Mouse (Mus musculus): ENCODE results near the gene Alpk3. TPM values are rescaled to one million over a fixed set of nuclear protein-coding genes. Genes with fewer than 3 reads are reported as not detected.
"Not testable (repeated sequence)": the region's sequence is repeated elsewhere in the genome, so short reads cannot be mapped to it uniquely, and the experiment has no call there.

Gene Alpk3
- polyA plus RNA-seq, 2 experiments: 3.5 to 3.9 TPM

- no peaks in the 10 kb centered on the region for H3K36me3 ChIP-seq (ENCODE audit: control insufficient read depth, insufficient read depth, low read length)
- peak overlapping the region; percentile 6 for H3K4me3 ChIP-seq (replicated peaks; ENCODE audit: low read length)
- H3K9me3 ChIP-seq (ENCODE audit: control insufficient read depth, low read length): no peaks in the 10 kb centered on the region
- peaks cover 22% of the 10 kb centered on the region for H3K4me1 ChIP-seq (ENCODE audit: control insufficient read depth, insufficient read depth, low read length)
- H3K27ac ChIP-seq (replicated peaks; ENCODE audit: low read depth, low read length): peak overlapping the region; percentile 70
- no peaks in the 10 kb centered on the region for H3K27me3 ChIP-seq (ENCODE audit: control insufficient read depth, insufficient read depth, low read length)
- peak overlapping the region; percentile 32 for H3K4me2 ChIP-seq (replicated peaks; ENCODE audit: low read depth, low read length, severe bottlenecking)
- WGBS: 8% methylated on average over 9 of the region's 9 CpGs
- H3K9ac ChIP-seq (ENCODE audit: low read depth, low read length, severe bottlenecking): peak overlapping the region; percentile 43
- ATAC-seq (ENCODE audit: low FRiP score, low read depth) (peak; percentile 91), DNase-seq (ENCODE audit: low spot score) (peak; percentile 92)
- TF ChIP-seq POLR2A (IDR thresholded peaks at IDR 0.05; ENCODE audit: borderline replicate concordance, extremely low read depth, insufficient read depth, insufficient read length): no peak
These were observed 77.2 kb downstream of the Alpk3 start for GRCm38 (mm10) chr7:81134614-81135067.

- H3K4me3 ChIP-seq (replicated peaks; ENCODE audit: low read length): no peak overlapping the region
- H3K27me3 ChIP-seq (ENCODE audit: control insufficient read depth, insufficient read depth, low read length): no peaks in the 10 kb centered on the region
- H3K4me2 ChIP-seq (replicated peaks; ENCODE audit: low read depth, low read length, severe bottlenecking): no peak overlapping the region
- H3K9me3 ChIP-seq (ENCODE audit: control insufficient read depth, low read length): no peaks in the 10 kb centered on the region
- 87% methylated on average over 5 of the region's 5 CpGs for WGBS
- H3K36me3 ChIP-seq (ENCODE audit: control insufficient read depth, insufficient read depth, low read length): no peaks in the 10 kb centered on the region
- DNase-seq (ENCODE audit: low spot score) (no peak), ATAC-seq (ENCODE audit: low FRiP score, low read depth) (no peak)
- H3K9ac ChIP-seq (ENCODE audit: low read depth, low read length, severe bottlenecking): no peak overlapping the region
- peaks cover 17% of the 10 kb centered on the region for H3K4me1 ChIP-seq (ENCODE audit: control insufficient read depth, insufficient read depth, low read length)
- no peak for TF ChIP-seq POLR2A (IDR thresholded peaks at IDR 0.05; ENCODE audit: borderline replicate concordance, extremely low read depth, insufficient read depth, insufficient read length)
- no peak overlapping the region for H3K27ac ChIP-seq (replicated peaks; ENCODE audit: low read depth, low read length)
These were observed 79.9 kb downstream of the Alpk3 start for GRCm38 (mm10) chr7:81137292-81137691.

GRCm38 (mm10) chr7:81139100-81139499 is 81.7 kb downstream of the Alpk3 start:
- no peak overlapping the region for H3K9ac ChIP-seq (ENCODE audit: low read depth, low read length, severe bottlenecking)
- ATAC-seq (ENCODE audit: low FRiP score, low read depth) (no peak), DNase-seq (ENCODE audit: low spot score) (no peak)
- TF ChIP-seq POLR2A (IDR thresholded peaks at IDR 0.05; ENCODE audit: borderline replicate concordance, extremely low read depth, insufficient read depth, insufficient read length): no peak
- H3K27ac ChIP-seq (replicated peaks; ENCODE audit: low read depth, low read length): no peak overlapping the region
- no peaks in the 10 kb centered on the region for H3K27me3 ChIP-seq (ENCODE audit: control insufficient read depth, insufficient read depth, low read length)
- 84% methylated on average over 7 of the region's 7 CpGs for WGBS
- no peaks in the 10 kb centered on the region for H3K9me3 ChIP-seq (ENCODE audit: control insufficient read depth, low read length)
- H3K4me1 ChIP-seq (ENCODE audit: control insufficient read depth, insufficient read depth, low read length): peaks cover 10% of the 10 kb centered on the region
- no peak overlapping the region for H3K4me2 ChIP-seq (replicated peaks; ENCODE audit: low read depth, low read length, severe bottlenecking)
- no peak overlapping the region for H3K4me3 ChIP-seq (replicated peaks; ENCODE audit: low read length)
- no peaks in the 10 kb centered on the region for H3K36me3 ChIP-seq (ENCODE audit: control insufficient read depth, insufficient read depth, low read length)

GRCm38 (mm10) chr7:81139671-81140404 is 82.4 kb downstream of the Alpk3 start:
- 82% methylated on average over 5 of the region's 5 CpGs for WGBS

GRCm38 (mm10) chr7:81141541-81141940 is 84.1 kb downstream of the Alpk3 start:
- DNase-seq (ENCODE audit: low spot score) (no peak), ATAC-seq (ENCODE audit: low FRiP score, low read depth) (no peak)
- no peak overlapping the region for H3K27ac ChIP-seq (replicated peaks; ENCODE audit: low read depth, low read length)
- H3K4me3 ChIP-seq (replicated peaks; ENCODE audit: low read length): no peak overlapping the region
- 54% methylated on average over 1 of the region's 1 CpGs for WGBS
- H3K36me3 ChIP-seq (ENCODE audit: control insufficient read depth, insufficient read depth, low read length): no peaks in the 10 kb centered on the region
- no peak for TF ChIP-seq POLR2A (IDR thresholded peaks at IDR 0.05; ENCODE audit: borderline replicate concordance, extremely low read depth, insufficient read depth, insufficient read length)
- H3K9ac ChIP-seq (ENCODE audit: low read depth, low read length, severe bottlenecking): no peak overlapping the region
- no peaks in the 10 kb centered on the region for H3K9me3 ChIP-seq (ENCODE audit: control insufficient read depth, low read length)
- no peaks in the 10 kb centered on the region for H3K27me3 ChIP-seq (ENCODE audit: control insufficient read depth, insufficient read depth, low read length)
- no peak overlapping the region for H3K4me2 ChIP-seq (replicated peaks; ENCODE audit: low read depth, low read length, severe bottlenecking)
- H3K4me1 ChIP-seq (ENCODE audit: control insufficient read depth, insufficient read depth, low read length): no peaks in the 10 kb centered on the region

More at GRCm38 (mm10) chr7:81139671-81140404, 82.4 kb downstream of the Alpk3 start:
- no peak overlapping the region for H3K9ac ChIP-seq (ENCODE audit: low read depth, low read length, severe bottlenecking)
- H3K27ac ChIP-seq (replicated peaks; ENCODE audit: low read depth, low read length): no peak overlapping the region
- H3K4me3 ChIP-seq (replicated peaks; ENCODE audit: low read length): no peak overlapping the region
- no peak for DNase-seq (ENCODE audit: low spot score)
- TF ChIP-seq POLR2A (IDR thresholded peaks at IDR 0.05; ENCODE audit: borderline replicate concordance, extremely low read depth, insufficient read depth, insufficient read length): no peak
- no peaks in the 10 kb centered on the region for H3K9me3 ChIP-seq (ENCODE audit: control insufficient read depth, low read length)
- H3K36me3 ChIP-seq (ENCODE audit: control insufficient read depth, insufficient read depth, low read length): no peaks in the 10 kb centered on the region
- no peak overlapping the region for H3K4me2 ChIP-seq (replicated peaks; ENCODE audit: low read depth, low read length, severe bottlenecking)
- ATAC-seq (ENCODE audit: low FRiP score, low read depth): no peak
- no peaks in the 10 kb centered on the region for H3K27me3 ChIP-seq (ENCODE audit: control insufficient read depth, insufficient read depth, low read length)
- H3K4me1 ChIP-seq (ENCODE audit: control insufficient read depth, insufficient read depth, low read length): peaks cover 6% of the 10 kb centered on the region; the same call in 1 of the 2 replicates

GRCm38 (mm10) chr7:81143056-81143455 is 85.7 kb downstream of the Alpk3 start:
- not testable (repeated sequence) for H3K9ac ChIP-seq (ENCODE audit: low read depth, low read length, severe bottlenecking); H3K4me1 ChIP-seq (ENCODE audit: control insufficient read depth, insufficient read depth, low read length); H3K4me2 ChIP-seq (replicated peaks; ENCODE audit: low read depth, low read length, severe bottlenecking); H3K9me3 ChIP-seq (ENCODE audit: control insufficient read depth, low read length); DNase-seq (ENCODE audit: low spot score); H3K27me3 ChIP-seq (ENCODE audit: control insufficient read depth, insufficient read depth, low read length); H3K27ac ChIP-seq (replicated peaks; ENCODE audit: low read depth, low read length); H3K4me3 ChIP-seq (replicated peaks; ENCODE audit: low read length); ATAC-seq (ENCODE audit: low FRiP score, low read depth); H3K36me3 ChIP-seq (ENCODE audit: control insufficient read depth, insufficient read depth, low read length)
- WGBS: 84% methylated on average over 4 of the region's 4 CpGs

Measured in limb, embryonic 14.5 days (tissue).